Mouse (Mus musculus): Measurements from ENCODE around the gene Hkdc1. TPM values are rescaled to one million over a fixed set of nuclear protein-coding genes. Genes with fewer than 3 reads are reported as not detected.

Hkdc1 gene
- polyA plus RNA-seq (2015; fragmentation: Illumina TruSeq; extraction: RNeasy Lipid Tissue Mini Kit (QIAGEN cat#74804); ENCODE audit: insufficient read depth, low replicate concordance): not detected

DNA sequence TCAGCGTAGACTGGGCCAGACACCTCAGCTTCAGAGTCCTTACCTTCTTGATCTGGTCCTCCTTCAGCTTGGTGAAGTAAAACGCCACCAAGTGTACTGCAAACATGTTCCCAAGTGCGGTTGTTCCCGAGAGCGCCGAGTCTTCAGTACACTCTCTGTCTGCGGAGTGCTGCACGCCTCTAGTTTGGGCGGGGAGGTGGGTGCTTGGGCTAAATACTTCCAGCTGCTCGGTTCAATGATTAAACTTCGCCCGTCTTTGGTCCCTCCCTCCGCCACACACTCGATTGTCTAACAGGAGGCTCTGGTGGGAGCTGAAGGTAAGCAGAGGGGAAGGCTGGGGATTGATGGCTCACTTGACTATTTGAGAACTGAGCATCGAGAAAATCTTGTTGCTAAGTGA, at the start of gene Hkdc1:
Gene Hkdc1, minus strand, starts transcription at position 237 of the 400 bp plus-strand sequence.

DNA sequence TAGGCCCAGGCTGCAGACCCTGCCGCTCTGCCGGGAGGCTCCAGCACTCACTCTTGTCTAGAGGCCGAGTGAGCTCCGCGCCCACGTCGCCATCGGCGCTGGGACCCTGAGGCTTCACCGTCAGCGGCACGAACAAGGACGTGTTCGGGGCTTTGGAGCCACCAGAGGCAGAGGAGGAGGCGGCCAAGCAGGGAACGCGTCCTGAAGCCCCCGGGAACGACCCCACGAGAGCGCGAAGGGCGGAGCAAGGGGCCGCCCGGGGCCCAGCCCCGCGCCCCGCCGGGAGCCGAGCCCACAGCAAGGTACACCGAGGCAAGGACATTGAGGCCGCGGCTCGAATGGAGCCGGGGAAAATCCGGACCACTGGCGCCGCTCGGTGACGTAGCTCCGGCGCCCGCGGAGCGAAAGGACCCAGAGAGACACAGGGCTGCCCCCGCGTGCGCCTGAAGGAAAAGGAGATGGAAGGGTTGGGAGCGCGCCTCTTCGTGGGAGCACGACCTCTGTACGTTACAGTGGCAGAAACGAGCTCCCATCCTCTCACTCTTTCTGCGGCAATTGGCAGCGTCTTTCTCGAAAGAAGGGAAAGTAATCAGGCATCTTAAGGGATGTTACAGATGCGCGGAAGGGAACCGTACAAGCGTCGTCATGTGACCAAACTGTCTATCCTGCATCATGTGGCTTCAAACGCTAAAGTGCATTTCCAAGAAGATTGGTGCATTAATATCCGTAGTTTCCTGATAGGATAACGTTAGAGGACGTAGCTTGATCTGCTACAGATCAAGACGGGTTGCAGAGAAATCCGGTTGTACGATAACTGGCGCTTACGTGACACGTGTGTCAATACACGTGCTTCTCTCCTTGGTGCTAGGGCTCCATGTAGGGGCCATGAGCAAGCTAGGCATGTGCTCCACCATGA, 27.3 kb upstream of the Hkdc1 start, which contains the start of the genes 4930507D05Rik and Supv3l1:
Gene 4930507D05Rik, plus strand, starts transcription at position 126 of the 916 bp plus-strand sequence.
Gene Supv3l1, minus strand, starts transcription at position 375 of the 916 bp plus-strand sequence.

DNA sequence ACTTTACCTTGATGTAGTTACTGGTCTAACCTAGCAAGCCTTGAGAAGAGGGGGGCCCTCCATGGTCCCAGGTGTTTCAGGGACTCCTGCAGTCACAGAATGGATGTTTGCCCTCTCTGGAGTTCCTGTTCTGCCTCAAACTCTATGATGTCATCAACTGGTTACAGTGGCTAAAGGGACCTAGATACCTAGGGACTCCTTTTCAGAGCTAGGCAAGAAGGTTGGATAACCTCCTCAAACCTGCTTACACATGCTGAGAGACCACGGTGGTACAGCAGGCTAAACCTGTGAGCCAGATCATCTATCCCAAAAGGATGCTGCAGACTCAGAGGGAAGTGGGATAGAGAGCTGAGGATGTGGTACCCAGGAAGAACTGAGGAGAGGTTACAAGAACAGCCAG, 42.5 kb downstream of the Hkdc1 start, which contains the start of gene Hk1:
Gene Hk1, minus strand, starts transcription at position 101 of the 400 bp plus-strand sequence.

Other genes with a start within 250 kb of the Hkdc1 start
- 14.2 TPM for gene Tspan15, start 191.2 kb downstream of the Hkdc1 start, polyA plus RNA-seq (2015; fragmentation: Illumina TruSeq; extraction: RNeasy Lipid Tissue Mini Kit (QIAGEN cat#74804); ENCODE audit: insufficient read depth, low replicate concordance)
- gene Tacr2, start 170.1 kb downstream of the Hkdc1 start, polyA plus RNA-seq (2015; fragmentation: Illumina TruSeq; extraction: RNeasy Lipid Tissue Mini Kit (QIAGEN cat#74804); ENCODE audit: insufficient read depth, low replicate concordance): not detected
- 28.4 TPM for gene Hk1, start 42.6 kb downstream of the Hkdc1 start, polyA plus RNA-seq (2015; fragmentation: Illumina TruSeq; extraction: RNeasy Lipid Tissue Mini Kit (QIAGEN cat#74804); ENCODE audit: insufficient read depth, low replicate concordance)
- not detected for gene 4930507D05Rik, start 27.0 kb upstream of the Hkdc1 start, polyA plus RNA-seq (2015; fragmentation: Illumina TruSeq; extraction: RNeasy Lipid Tissue Mini Kit (QIAGEN cat#74804); ENCODE audit: insufficient read depth, low replicate concordance)
- gene Supv3l1, start 27.2 kb upstream of the Hkdc1 start, polyA plus RNA-seq (2015; fragmentation: Illumina TruSeq; extraction: RNeasy Lipid Tissue Mini Kit (QIAGEN cat#74804); ENCODE audit: insufficient read depth, low replicate concordance): 21.7 TPM
- 78.0 TPM for gene Vps26a, start 64.3 kb upstream of the Hkdc1 start, polyA plus RNA-seq (2015; fragmentation: Illumina TruSeq; extraction: RNeasy Lipid Tissue Mini Kit (QIAGEN cat#74804); ENCODE audit: insufficient read depth, low replicate concordance)
- 584 TPM for gene Srgn, start 105.0 kb upstream of the Hkdc1 start, polyA plus RNA-seq (2015; fragmentation: Illumina TruSeq; extraction: RNeasy Lipid Tissue Mini Kit (QIAGEN cat#74804); ENCODE audit: insufficient read depth, low replicate concordance)
- 24.0 TPM for gene Kif1bp, start 156.0 kb upstream of the Hkdc1 start, polyA plus RNA-seq (2015; fragmentation: Illumina TruSeq; extraction: RNeasy Lipid Tissue Mini Kit (QIAGEN cat#74804); ENCODE audit: insufficient read depth, low replicate concordance)
- 115 TPM for gene Ddx21, start 179.8 kb upstream of the Hkdc1 start, polyA plus RNA-seq (2015; fragmentation: Illumina TruSeq; extraction: RNeasy Lipid Tissue Mini Kit (QIAGEN cat#74804); ENCODE audit: insufficient read depth, low replicate concordance)
- gene Ddx50, start 228.7 kb upstream of the Hkdc1 start, polyA plus RNA-seq (2015; fragmentation: Illumina TruSeq; extraction: RNeasy Lipid Tissue Mini Kit (QIAGEN cat#74804); ENCODE audit: insufficient read depth, low replicate concordance): 127 TPM